Mouse (Mus musculus) lung, postnatal 0 days (tissue): Measurements from ENCODE around the gene Fam181b. TPM values are rescaled to one million over a fixed set of nuclear protein-coding genes. Genes with fewer than 3 reads are reported as not detected.

Source experiments
- ATAC-seq: fragments of 200-750 bp; cut with Nextera tagmentation; 2 replicates; pipeline ENCODE4 v1.8.0; 2017; ENCODE audit warnings: moderate library complexity
- DNase-seq: peaks from one replicate; pipeline ENCODE4 v3.0.0-alpha.2; 2016; ENCODE audit warnings: low spot score
- H3K27ac ChIP-seq: fragments of 300-500 bp; sonication (generic); 2 replicates; pipeline ENCODE4 v1.5.1; 2014; ENCODE audit warnings: antibody characterized with exemption, mild to moderate bottlenecking, low read length, mixed read lengths
- H3K27me3 ChIP-seq: fragments of 300-500 bp; sonication (generic); replicated peaks from 2 replicates; pipeline ENCODE4 v1.6.1; 2014; ENCODE audit warnings: low read length, mixed read lengths; ENCODE audit not compliant: insufficient read depth
- H3K36me3 ChIP-seq: fragments of 300-500 bp; sonication (generic); 2 replicates; pipeline ENCODE4 v1.6.1; 2014; ENCODE audit warnings: low read length, mixed read lengths; ENCODE audit not compliant: insufficient read depth
- H3K4me1 ChIP-seq: fragments of 300-500 bp; sonication (generic); 2 replicates; pipeline ENCODE4 v1.6.1; 2014; ENCODE audit warnings: antibody characterized with exemption, low read depth, low read length, mixed read lengths; ENCODE audit not compliant: insufficient read depth
- H3K4me2 ChIP-seq: fragments of 300-500 bp; sonication (generic); replicated peaks from 2 replicates; pipeline ENCODE4 v1.6.1; 2014; ENCODE audit warnings: low read depth, mild to moderate bottlenecking, low read length, moderate library complexity, mixed read lengths
- H3K4me3 ChIP-seq: fragments of 300-500 bp; sonication (generic); 2 replicates; pipeline ENCODE4 v1.5.1; 2014; ENCODE audit warnings: low read depth, low read length
- H3K9ac ChIP-seq: fragments of 300-500 bp; sonication (generic); replicated peaks from 2 replicates; pipeline ENCODE4 v1.6.1; 2014; ENCODE audit warnings: low read depth, mild to moderate bottlenecking
- H3K9me3 ChIP-seq: fragments of 300-500 bp; sonication (generic); 2 replicates; pipeline ENCODE4 v1.6.1; 2016; ENCODE audit warnings: low read length, mixed read lengths
- CTCF ChIP-seq: IDR thresholded peaks from 2 replicates; pipeline ENCODE4 v1.5.1; 2016; ENCODE audit warnings: antibody characterized with exemption, mild to moderate bottlenecking
- EP300 ChIP-seq: IDR thresholded peaks from 2 replicates; pipeline ENCODE4 v1.6.1; 2016; ENCODE audit warnings: antibody characterized with exemption, mild to moderate bottlenecking, control low read depth
- WGBS: fragments of 180-500 bp; shearing (Covaris S2); extraction: QIAGEN DNeasy Blood & Tissue Kit; methylation state at CpG from one replicate; pipeline ENCODE4 v1.1.7; 2014; 5-methylcytosine and 5-hydroxymethylcytosine counted together
- polyA plus RNA-seq: library from polyadenylated mRNA; unstranded; fragments of >200 nt; fragmentation: Nextera tagmentation; extraction: Ambion mirVana; gene quantifications from 2 replicates; pipeline ENCODE4 v1.2.1, GENCODE M21; 2015

Gene Fam181b
- polyA plus RNA-seq = 6.6 TPM in 2 replicates

DNA sequence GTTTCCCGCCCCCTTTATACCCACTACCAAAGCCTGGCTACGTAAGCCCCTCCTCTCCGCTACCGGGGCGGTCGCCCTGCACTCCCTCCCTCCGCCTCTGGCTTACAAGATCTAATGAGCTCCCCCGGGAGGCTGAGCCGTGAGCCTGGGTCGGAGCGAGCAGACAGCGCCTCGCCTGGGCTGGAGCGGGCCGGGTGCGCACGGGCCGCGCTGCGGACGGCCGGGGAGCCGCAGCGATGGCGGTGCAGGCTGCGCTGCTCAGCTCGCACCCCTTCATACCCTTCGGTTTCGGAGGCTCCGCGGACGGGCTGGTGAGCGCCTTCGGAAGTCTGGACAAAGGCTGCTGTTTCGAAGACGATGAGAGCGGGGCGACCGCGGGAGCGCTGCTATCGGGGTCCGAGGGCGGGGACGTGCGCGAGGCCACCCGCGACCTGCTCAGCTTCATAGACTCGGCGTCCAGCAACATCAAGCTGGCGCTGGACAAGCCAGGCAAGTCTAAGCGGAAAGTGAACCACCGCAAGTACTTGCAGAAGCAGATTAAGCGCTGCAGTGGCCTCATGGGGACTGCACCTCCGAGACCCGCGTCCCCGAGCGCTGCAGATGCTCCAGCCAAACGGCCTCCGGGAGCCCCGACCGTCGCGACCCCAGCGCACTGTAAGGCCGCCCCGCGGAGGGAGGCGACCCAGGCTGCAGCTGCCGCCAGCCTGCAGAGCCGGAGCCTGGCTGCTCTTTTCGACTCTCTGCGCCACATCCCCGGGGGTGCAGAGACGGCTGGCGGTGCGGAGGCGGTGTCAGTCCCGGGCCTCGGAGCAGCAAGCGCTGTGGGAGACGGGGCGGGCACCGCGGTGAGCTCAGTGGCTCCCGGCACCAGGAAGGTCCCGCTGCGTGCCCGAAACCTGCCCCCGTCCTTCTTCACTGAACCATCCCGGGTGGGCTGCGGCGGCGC is at the start of gene Fam181b:
TSS of gene Fam181b (plus strand) at position 81 of the 946 bp plus-strand sequence.
- ATAC-seq = peak; percentile 92

DNA sequence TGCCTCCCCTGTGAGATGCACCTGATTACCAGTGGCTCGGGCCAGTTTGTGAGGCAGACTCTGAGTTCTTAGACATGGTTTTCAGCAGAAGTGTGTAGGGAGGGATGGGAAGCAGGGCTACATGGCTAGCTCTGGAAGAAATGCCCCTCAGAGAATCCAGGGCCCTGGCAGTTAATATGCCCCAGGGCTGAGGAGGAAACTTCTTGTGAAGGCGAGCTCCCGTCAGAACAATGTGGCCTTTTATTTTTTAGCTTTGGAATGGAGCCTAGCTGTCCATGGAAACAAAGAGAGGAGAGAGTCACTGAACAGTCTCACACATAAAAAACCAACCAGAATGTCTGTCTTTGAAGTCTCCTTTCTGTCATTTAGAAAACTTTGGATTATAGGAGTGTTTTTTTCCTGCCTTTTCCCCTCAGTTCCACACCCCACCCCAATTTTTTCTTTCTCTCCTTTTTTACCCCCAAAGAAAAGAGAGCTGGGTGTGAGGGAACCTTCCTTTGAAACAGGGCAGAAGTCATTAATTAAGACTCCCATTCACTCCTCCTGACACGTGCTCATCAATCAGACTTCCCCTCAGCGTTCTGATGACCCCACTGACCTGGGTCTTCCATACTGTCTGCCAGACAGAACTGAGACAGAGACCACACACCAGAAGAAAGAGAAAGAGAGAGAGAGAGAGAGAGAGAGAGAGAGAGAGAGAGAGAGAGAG is 41.7 kb upstream of the Fam181b start:
- no peaks in the 10 kb centered on the region for H3K4me1 ChIP-seq
- WGBS = 21% methylated on average over 5 of the region's 5 CpGs
- no peaks in the 10 kb centered on the region for H3K36me3 ChIP-seq
- no peaks in the 10 kb centered on the region for H3K27me3 ChIP-seq
- H3K9me3 ChIP-seq = no peaks in the 10 kb centered on the region
- TF ChIP-seq CTCF = no peak
- no peak for TF ChIP-seq EP300
- no peak overlapping the region for H3K4me2 ChIP-seq
- no peak for DNase-seq
- H3K9ac ChIP-seq = no peak overlapping the region
- H3K27ac ChIP-seq = no peak overlapping the region
- ATAC-seq = no peak
- H3K4me3 ChIP-seq = no peak overlapping the region

More for the DNA sequence above, at the start of gene Fam181b:
- Histone ChIP-seq H3K9ac (peak within 1 kb of the TSS; percentile 40; the same call in 1 of the 2 replicates), H3K27ac (no peak within 1 kb of the TSS), H3K36me3 (no peaks in the 10 kb centered on the region), H3K27me3 (peaks cover 6% of the 10 kb centered on the region; the same call in 1 of the 2 replicates), H3K4me1 (no peaks in the 10 kb centered on the region), H3K9me3 (no peaks in the 10 kb centered on the region), H3K4me2 (peak within 1 kb of the TSS; percentile 81), H3K4me3 (peak within 1 kb of the TSS; percentile 56)
- peak; percentile 71 for DNase-seq
- under 1% methylated on average over 88 of the region's 96 CpGs for WGBS
- no peak for TF ChIP-seq EP300
- peak; percentile 54 for TF ChIP-seq CTCF

DNA sequence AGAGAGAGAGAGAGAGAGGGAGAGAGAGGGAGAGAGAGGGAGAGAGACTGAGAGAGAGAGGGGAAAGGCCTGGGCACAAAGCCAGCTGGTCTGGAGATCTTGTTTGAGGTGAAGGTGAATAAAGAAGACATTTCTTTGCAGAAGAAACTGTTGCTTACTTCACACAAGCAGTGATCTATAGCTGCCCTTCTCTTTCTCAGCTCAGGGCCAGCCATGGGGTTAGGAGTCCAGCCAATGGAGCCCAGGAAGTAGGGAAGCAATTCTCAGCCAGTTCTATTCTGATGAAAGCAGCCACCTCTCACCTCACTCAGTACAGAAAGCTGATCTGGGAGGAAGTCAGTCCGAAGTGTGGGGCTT is 41.2 kb upstream of the Fam181b start:
- Histone ChIP-seq H3K27ac (no peak overlapping the region), H3K9me3 (no peaks in the 10 kb centered on the region), H3K36me3 (no peaks in the 10 kb centered on the region), H3K9ac (no peak overlapping the region), H3K4me2 (no peak overlapping the region), H3K27me3 (no peaks in the 10 kb centered on the region), H3K4me3 (no peak overlapping the region), H3K4me1 (no peaks in the 10 kb centered on the region)
- no peak for ATAC-seq
- no peak for DNase-seq
- TF ChIP-seq CTCF (no peak), EP300 (no peak)
- WGBS = 15% methylated on average over 1 of the region's 1 CpGs

DNA sequence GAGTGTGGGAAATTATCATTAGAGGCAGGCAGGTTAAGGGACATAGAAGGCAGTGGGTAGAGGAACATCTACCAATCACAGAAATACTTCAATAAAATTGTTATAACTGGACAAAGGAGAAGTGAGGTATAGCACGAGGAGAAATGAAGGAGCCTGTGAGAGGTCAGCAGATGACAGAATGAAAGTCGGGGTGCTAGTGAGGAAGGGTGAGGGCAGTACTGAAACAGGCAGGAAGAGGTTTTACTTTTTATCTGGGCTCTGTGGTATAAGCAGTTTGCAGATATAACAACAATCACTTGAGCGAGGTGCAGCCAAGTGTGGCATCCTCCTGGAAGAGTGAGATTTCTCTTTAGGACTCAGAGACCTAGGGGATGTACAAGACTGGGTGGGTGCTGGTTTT is 40.1 kb upstream of the Fam181b start:
- Histone ChIP-seq H3K27me3 (no peaks in the 10 kb centered on the region), H3K4me1 (no peaks in the 10 kb centered on the region), H3K9ac (no peak overlapping the region), H3K36me3 (no peaks in the 10 kb centered on the region), H3K4me2 (no peak overlapping the region), H3K9me3 (no peaks in the 10 kb centered on the region), H3K27ac (no peak overlapping the region), H3K4me3 (no peak overlapping the region)
- 69% methylated on average over 3 of the region's 3 CpGs for WGBS
- ATAC-seq (no peak), DNase-seq (no peak)
- no peak for TF ChIP-seq EP300
- TF ChIP-seq CTCF = no peak

DNA sequence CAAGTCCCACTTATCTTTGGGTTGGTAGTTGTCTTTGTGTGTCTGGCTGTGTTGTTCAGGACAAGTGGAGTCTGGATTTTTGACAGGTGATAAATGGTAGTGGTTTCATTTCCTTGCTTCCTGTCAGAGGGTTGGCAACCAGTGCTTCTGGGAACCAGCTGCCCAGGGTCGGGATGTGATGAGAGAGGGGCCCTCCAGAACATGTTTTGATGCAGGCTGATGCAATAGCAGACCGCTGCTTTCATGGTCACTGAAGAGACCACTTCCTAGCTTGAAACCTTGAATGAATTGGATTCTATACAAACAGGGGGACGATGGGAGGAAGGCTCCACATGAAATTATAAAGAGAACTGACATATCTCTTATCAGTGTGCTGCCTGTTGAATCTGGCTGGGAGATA is 35.3 kb upstream of the Fam181b start:
- Histone ChIP-seq H3K36me3 (no peaks in the 10 kb centered on the region), H3K27me3 (no peaks in the 10 kb centered on the region), H3K9ac (no peak overlapping the region), H3K27ac (no peak overlapping the region), H3K9me3 (no peaks in the 10 kb centered on the region), H3K4me1 (no peaks in the 10 kb centered on the region), H3K4me2 (no peak overlapping the region), H3K4me3 (no peak overlapping the region)
- 10% methylated on average over 3 of the region's 3 CpGs for WGBS
- TF ChIP-seq CTCF (no peak), EP300 (no peak)
- ATAC-seq (no peak), DNase-seq (no peak)

DNA sequence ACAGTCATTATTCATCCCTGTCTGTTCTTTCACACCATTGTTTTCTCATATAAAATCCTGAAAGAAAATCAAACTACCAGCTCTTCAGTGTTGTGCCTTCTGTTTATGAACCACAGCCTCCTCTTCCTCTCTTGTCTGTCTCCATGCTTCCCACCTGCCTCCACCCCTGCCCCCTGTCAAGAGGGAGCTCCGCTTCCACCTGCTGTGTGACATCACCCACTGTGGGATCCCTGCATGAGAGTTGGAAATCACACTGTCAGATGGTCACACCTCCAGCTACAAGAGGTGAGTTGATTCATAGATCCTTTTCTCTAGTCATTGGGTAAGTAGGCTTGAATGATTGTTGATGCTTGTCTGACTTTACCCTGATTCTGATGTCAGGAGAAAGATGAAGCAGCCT is 34.9 kb upstream of the Fam181b start:
- ATAC-seq (no peak), DNase-seq (no peak)
- no peaks in the 10 kb centered on the region for H3K9me3 ChIP-seq
- TF ChIP-seq EP300 (no peak), CTCF (no peak)
- no peaks in the 10 kb centered on the region for H3K27me3 ChIP-seq
- no peak overlapping the region for H3K9ac ChIP-seq
- H3K36me3 ChIP-seq = no peaks in the 10 kb centered on the region
- no peak overlapping the region for H3K4me3 ChIP-seq
- no peak overlapping the region for H3K27ac ChIP-seq
- H3K4me1 ChIP-seq = no peaks in the 10 kb centered on the region
- H3K4me2 ChIP-seq = no peak overlapping the region
- 38% methylated on average over 1 of the region's 1 CpGs for WGBS
